Mouse (Mus musculus): ENCODE results near the gene Aatk.

The Aatk gene

GRCm38 (mm10) chr11:119989115-119989564 lies 57.8 kb downstream of the Aatk start:
- DNase-seq (ENCODE audit: low spot score), result peak; percentile 60

- no peak for DNase-seq (ENCODE audit: low spot score)
Observed at GRCm38 (mm10) chr11:119988391-119988790, 58.6 kb downstream of the Aatk start.

- no peak for DNase-seq (ENCODE audit: low spot score)
Observed at GRCm38 (mm10) chr11:119987876-119988275, 59.1 kb downstream of the Aatk start.

DNA sequence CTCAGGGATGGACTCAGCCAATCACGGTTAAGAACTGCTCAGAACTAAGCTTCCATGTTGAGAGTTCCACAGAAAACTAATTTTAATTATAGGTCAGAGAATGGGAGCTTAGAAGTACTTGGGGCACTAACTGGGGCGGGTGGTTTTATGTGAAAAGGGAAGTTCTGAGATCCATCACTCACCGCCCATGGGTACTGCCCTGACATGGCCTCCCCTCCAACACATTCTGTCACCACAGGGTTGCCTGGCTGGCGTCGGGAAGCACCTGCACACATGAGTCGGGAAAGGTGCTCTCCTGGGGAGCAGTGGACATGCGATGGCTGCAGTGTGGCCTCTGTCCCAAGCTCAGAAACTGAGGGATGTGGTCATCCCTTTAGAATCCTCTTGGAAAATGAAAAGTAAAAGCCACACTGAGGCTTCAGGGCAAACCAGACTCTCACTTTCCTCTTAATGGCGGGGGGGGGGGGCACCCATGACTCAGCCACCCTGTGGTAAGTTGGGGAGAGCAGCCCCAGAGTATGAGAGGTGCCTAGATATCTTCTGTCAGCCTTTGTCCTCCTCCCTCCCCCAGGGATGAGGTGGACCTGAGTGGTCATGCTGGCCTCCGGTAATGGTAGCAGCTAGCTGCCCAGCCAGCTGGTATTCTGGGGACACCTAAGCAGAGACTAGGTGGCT lies 60.1 kb downstream of the Aatk start:
- no peak for DNase-seq (ENCODE audit: low spot score)

- DNase-seq (ENCODE audit: low spot score), result no peak
Observed at GRCm38 (mm10) chr11:119983151-119983550, 63.8 kb downstream of the Aatk start.

GRCm38 (mm10) chr11:119982236-119982635 lies 64.7 kb downstream of the Aatk start:
- DNase-seq (ENCODE audit: low spot score), result no peak

GRCm38 (mm10) chr11:119981769-119982168 lies 65.2 kb downstream of the Aatk start:
- DNase-seq (ENCODE audit: low spot score), result no peak

- no peak for DNase-seq (ENCODE audit: low spot score)
Observed at GRCm38 (mm10) chr11:119979596-119980385, 67.2 kb downstream of the Aatk start.

DNA sequence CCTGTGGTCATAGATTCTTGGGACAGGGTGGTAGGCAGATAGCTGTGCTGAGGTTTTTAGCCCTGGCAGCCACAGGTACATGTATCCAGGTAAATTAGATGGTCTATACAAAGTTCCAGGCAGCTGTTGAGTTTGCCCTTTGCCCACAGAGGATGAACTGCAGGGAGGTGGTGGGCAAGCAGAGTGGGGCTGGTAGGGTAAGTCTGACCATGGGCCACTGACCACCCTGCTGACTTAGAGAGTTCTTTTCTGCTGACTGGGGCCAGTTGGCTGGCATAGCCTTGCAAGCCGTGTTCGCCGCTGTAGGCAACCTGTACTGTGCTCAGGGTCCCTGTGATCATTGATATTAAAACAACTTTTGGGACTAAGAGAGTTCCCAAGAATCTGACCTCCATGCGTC lies 68.3 kb downstream of the Aatk start:
- no peak for DNase-seq (ENCODE audit: low spot score)

DNA sequence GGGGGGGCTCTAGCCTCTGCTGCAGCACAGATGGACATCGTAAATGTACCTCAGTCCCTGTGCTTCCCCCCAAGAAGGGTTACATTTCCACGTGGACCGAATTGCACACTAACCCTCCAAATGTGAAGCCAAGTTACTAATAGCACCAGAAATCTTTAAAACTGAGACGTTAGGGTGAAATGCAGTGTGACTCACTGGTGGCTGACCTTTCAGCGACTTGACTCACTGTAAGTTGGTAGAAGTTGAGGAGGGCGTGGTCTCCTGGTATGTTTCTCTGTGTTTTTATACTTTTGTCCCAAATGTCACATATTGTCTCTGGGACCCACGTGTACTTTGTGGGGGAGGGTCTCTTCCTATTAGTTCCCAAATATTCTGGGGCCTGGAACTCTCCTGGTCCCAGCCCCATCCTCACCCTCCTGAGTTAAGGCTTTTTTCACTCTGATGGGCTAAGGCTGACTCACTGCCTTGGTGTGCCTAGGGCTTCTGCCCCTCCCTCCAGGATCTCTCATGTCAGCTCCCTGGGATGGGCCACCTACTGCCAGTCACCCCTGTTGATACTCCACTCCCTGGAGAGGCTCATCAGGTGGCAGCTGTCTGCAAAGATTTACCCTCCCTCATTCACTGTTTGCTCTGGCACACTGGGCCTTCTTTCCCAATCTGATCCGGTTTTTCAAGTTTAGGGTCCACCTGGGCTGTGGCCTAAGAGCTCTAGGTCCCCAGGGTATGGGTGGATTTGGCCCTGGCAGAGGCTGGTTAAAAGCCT lies 71.0 kb downstream of the Aatk start:
- no peak for DNase-seq (ENCODE audit: low spot score)

DNA sequence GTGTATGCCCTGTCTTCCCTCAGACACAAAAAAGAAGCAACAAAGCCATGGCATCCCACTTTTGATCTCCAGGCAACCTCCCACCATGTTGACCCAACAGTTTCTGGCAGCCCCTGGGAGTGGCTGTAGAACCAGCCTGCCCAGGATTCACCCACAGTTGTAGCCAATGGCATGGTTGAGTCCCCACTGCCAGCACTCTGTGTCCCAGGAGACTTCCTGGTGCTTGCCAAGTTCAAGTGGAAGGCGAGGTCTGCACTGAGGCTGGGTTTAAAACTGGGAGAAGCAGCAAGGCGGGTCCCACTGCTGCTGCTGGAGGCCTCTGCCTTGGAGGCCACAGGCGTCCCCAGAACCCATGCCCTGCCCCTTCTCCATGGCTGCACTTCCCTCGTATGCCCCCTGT lies 73.2 kb downstream of the Aatk start:
- DNase-seq (ENCODE audit: low spot score), result no peak

- DNase-seq (ENCODE audit: low spot score), result peak; percentile 35
Observed at GRCm38 (mm10) chr11:119970021-119970851, 76.7 kb downstream of the Aatk start.

- no peak for DNase-seq (ENCODE audit: low spot score)
Observed at GRCm38 (mm10) chr11:119967892-119968291, 79.1 kb downstream of the Aatk start.

DNA sequence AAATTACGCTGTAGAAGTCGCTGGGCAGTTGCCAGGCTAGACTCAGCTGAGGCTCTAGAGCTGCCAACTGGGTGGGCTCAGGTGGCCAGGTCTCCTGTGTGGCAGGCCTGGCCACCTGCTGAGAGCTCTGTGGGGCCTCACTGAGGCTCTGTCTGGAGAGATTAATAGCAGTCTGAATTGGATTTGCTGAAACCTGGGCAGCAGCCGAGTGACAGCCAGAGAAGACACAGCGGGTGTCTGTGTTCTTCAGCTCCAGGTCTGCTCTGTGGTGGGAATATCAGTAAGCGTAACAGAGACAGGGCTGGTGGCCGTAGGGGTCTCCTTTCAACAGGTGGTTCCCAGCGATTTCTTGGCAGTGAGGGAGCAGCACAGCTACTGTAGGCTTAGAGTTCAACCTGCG lies 79.6 kb downstream of the Aatk start:
- no peak for DNase-seq (ENCODE audit: low spot score)

- DNase-seq (ENCODE audit: low spot score), result no peak
Observed at GRCm38 (mm10) chr11:119966294-119966693, 80.7 kb downstream of the Aatk start.

DNA sequence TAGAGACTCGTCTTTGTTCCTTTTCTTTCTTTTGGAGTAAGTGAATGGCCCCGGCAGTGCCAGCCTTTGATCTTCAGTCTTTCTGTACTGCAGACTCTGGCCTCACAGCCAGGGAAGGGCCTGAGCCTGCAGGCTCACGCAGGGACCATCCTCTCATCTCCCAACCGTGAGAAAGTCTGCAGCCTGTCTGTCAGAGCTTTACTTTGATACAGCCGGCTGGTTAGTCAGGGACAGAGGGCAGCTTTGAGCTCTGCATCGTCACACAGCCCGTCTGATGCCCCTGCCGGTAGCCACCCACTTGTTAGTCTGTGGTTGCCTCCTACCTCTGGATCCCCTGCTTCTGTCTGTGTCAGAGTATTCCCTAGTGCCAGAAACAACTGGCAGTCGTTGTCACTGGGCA lies 81.9 kb downstream of the Aatk start:
- no peak for DNase-seq (ENCODE audit: low spot score)

DNA sequence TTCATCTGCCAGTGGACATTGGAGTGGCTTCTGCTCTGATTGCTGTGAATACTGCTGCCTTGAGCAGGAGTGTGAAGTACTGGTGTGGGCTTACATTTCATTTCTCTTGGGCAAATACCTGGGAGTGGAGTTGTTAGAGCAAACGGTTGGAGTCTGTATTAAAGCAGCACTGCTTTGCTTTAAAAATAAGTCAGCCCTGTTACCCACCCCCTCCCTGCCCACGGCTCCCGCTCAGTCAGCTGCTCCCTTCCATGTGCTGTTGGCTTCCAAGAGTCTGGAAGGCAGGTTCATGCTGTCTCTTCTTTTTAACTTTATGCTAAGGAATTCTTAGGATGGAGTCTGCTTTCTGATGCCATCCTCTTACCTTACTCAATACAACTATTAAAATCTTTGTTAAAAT lies 85.5 kb downstream of the Aatk start:
- DNase-seq (ENCODE audit: low spot score), result no peak

DNA sequence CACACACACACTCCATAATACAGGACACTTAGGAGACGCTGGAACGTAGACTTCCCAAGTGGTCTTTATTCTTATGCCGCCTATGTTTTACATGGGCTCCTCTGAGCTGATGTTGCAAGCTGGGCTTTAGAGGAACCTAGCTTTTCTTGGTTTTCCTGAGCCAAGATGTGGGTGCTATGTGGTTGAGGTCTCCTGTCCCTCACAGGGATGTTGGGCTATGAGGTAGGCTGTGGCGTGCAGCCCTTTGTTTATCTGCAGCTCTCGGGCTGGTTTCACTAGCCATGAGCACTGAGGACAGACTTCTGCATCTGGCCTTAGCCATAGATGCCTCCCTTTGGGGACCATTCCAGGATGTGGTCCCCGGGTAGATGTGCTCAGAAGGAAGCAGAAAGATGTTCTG lies 86.3 kb downstream of the Aatk start:
- no peak for DNase-seq (ENCODE audit: low spot score)

- DNase-seq (ENCODE audit: low spot score), result no peak
Observed at GRCm38 (mm10) chr11:119959714-119960113, 87.3 kb downstream of the Aatk start.

DNA sequence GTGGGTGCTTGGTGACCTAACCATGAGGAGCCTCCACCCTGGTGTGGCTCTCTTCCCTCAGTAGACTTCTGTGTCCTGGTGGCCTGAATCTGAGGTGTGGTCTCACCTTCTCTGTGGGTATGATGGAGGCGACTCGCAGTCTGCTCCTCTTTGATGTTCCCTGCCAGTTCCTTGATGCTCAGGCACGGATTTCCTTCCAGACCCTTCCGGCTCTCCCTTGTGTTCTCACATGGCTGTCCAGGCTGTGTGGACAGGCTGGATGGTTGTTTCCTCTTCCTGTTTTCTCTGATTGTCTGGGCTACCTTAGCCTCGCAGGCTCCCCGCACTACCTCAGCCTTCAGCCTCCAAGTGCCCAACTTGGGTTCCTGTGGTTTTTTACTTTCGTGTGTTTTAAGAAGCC lies 88.1 kb downstream of the Aatk start:
- DNase-seq (ENCODE audit: low spot score), result no peak

Measured in embryo, embryonic 10 days (tissue).